Mouse (Mus musculus): ENCODE measurements around the gene Irf2bp2. TPM values are rescaled to one million over a fixed set of nuclear protein-coding genes. Genes with fewer than 3 reads are reported as not detected.
A peak's percentile ranks its signal among the peaks of the same experiment; 100 is the strongest.

Irf2bp2 gene
- total RNA-seq, 4 experiments from 2014 or later, result 41.8 to 60.9 (median 50.3) TPM

DNA sequence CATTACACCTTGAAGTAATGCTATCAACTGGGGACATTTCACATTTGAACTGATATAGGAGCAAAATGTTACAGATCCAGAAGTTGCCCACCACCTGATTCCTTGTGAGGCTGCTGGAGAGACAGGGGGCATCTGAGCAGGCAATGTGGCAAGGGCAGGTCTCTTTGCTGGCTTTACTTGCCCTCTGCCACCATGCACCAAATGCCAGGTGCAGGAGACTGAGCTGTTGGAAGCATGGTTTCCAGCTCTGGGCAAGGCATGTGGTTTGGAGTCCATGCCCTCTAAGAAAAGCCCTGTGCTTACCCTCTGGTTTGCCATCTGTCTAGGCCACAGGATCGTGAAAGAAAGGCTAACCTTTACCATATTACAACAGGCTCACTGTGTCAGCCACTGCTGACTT lies 24.1 kb downstream of the Irf2bp2 start:
- DNase-seq (ENCODE audit: low spot score), result no peak

DNA sequence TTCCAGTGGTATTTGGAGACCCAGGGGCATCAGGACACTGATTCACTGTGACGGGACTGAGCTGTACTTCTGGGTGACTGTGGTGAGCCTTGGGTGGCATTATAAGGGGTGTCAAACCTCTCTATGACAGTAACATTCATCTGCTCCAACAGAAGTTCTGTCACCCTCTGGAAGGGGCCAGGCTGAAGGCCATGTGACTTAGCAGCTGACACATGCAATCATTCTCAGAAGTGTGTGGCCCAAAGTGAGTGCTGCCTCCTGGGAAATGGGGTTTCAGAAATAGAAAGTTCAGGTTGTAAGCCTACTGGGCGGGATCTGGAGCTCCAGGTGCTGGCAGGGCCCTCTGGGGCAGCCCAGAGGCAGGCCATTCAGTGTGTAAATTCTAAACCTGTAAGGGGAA lies 26.1 kb downstream of the Irf2bp2 start:
- DNase-seq (ENCODE audit: low spot score), result peak; percentile 69

DNA sequence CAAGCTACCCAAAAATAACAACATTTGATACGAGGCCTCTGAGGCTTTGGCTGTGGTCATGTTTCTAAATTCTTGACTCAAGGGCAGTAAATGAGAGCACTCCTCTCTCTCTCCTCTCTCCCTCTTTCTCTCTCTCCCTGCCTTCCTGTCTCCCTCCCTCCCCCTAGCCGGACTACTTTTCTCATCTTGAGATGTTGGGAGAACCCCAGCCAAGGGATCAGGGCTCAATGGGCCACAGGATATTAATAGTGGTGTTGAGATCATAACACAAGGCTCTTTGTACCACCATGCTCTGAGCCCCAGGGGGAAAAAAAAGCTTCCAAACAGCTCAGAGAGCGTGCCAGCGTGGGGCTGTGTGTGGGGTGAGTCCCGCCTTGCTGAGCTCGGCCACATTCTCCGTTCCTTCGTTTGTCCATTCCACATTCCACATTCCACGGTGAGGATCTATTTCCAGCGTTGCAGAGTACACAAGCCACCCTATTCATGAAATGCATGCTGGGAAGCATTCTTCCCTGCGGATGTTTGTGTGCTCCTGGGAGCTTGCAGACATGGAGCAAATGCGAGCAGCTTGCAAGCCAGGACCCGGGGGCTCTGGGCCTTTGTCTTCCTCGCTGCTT lies 27.2 kb downstream of the Irf2bp2 start:
- DNase-seq (ENCODE audit: low spot score), result peak; percentile 79

DNA sequence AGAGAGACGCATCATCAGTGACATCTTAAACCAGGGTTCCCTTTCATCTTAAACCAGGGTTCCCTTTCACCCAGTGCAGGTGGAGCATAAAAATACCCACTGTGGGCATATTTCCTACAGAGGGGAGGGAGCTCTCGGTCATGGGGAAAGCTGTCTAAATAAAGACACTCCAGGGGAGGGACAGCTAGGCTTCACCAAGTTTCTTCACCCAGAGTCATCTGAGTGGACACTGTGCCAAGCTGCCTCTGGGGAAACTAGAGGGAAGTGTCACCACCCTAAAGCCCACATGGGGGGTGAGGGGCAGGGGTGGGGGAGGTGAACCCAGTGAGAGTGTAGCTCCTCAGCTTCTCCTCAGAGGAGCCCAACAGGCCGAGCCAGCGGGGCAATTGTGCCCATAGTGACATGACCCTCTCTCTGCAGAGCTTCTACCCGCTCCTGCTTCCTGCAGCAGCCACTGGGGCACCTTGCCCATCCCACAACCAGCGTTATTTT lies 27.8 kb downstream of the Irf2bp2 start:
- peak; percentile 75 for DNase-seq (ENCODE audit: low spot score)

DNA sequence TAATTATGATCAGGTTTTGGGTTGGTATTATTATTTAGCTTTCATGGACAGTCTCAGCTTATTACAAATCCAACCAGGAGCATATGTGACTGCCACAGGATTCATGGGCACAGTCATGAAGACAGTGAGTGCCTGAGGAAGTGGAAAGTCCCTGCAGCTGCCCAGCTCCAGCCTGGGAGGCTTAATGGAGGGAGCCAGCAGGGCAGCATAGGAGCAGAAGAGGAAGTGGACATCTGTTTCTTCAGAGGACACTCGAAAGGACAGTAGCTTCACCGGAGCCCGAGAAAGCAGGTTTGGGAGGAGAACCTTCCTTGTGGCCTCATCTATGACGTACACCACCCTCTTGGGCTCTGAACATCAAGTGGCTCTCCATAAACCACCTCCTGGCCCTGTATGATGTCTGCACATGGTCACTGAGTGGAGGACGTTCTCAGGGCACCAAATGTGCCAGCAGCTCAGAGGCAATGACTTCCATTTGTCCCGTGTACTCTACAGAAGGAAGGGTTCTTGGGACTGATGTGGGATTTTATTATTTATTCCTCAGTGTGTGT lies 28.5 kb downstream of the Irf2bp2 start:
- DNase-seq (ENCODE audit: low spot score), result peak; percentile 21

DNA sequence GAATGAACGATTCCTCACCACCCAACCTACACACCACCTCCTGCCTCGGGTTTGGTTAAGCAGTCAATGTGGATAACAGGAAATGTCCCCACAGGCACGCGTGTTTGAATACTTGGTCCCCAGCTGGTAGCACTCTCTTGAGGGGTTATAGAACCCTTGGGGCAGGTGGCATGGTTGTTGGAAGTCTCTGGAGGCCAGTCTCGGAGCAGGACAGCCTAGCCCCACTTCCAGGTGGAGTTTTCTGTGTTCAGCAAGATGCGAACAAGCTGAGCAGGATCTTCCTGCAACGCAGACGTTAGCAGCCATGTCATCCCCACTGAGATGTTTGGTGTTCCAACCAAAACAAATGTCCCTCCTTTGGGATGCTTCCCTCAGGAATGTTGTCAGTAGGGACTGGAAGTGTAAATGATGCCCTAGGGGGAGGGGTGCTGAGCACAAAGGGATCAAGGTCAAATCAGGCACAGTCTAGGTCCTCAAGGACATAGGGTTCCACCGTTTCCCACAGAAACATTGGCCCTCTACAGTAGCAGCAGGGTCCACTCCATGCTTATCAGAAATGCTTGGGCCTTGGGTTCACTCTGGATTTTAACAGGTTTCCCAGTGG lies 29.1 kb downstream of the Irf2bp2 start:
- no peak for DNase-seq (ENCODE audit: low spot score)

DNA sequence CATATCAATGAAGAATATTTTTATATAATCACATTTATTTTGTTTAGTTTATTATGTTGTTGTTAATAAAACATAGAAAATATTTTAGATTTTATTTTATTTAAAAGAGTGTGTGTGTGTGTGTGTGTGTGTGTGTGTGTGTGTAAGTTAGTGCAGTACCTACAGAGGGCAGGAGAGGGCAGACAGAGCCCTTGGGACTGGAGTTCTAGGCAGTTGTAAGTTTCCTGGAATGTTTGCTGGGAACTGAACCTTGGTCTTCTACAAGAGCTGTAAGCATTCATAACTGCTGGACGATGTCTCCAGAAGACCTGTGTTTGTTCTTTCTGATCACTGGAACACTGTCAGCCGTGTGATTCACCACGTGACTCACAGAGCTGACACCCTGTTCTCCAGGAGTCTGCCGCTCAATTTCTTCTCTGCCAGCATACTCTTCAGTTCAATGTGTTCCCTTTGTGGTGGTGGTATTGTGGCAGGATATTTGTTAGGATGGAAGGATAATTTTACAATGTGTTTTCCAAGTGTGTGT lies 32.4 kb downstream of the Irf2bp2 start:
- DNase-seq (ENCODE audit: low spot score), result no peak

DNA sequence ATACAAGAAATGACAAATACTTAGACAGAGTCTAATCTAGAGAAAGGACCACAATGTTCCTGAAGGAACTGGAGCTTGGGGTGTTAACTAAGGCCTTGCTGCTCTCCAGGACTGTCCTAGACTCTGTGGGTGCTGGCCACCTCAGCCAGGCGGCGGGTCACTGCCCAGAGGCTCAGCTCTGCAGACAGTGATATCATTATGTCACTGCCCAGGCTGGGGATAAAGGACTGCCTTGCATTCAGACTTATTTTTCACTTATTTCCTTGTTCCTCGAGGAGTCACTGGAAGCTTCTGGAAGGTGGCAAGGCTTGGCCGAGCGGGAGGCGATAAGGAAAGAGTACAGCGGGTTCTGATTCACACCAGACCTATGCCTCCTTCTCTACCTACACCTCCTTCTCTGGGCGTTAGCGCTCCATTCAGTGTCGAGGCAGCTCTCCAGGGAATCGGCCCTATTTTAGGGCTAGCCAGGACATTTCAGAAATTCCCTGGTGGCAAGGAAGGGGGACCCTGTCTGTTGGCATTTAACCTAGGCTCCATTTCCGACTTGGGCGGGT lies 35.3 kb downstream of the Irf2bp2 start:
- no peak for DNase-seq (ENCODE audit: low spot score)

DNA sequence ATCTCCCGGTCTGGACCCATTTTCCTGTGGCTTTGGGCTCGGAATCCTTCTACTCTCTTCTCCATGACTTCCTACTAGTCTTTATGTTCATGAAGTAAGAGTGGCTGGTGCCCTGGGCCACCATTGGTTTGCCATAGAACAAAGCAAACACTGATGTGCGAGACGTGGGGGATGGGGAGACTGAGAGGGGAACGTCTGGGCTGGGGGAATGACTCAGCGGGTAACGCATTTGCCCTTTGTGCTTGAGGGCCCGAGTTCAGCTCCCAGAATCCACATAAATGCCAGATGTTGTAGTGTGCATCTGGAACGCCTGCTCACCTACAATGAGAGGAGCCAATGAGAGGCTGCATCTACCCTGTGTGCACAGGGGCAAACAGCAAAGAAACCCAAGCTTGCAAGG lies 36.4 kb downstream of the Irf2bp2 start:
- DNase-seq (ENCODE audit: low spot score), result no peak

DNA sequence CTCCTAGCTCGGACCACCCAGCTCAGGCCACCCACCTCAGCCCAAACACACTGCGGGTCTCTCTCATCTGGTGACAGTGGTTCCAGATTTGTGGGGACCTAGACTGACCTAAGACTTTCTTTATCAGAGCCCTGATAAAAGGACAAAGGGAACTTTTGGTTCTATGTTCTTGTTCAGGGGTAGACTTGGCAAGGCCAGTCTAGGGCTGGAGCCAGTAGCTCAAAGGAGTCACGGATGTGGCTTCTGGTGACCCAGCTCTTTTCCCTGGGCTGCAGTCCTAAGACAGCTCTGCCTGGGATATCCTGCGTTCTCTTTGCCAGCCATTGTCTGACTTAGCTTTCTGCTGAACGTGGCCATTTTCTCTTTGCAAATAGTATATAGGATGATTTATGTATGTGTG lies 37.1 kb downstream of the Irf2bp2 start:
- no peak for DNase-seq (ENCODE audit: low spot score)

DNA sequence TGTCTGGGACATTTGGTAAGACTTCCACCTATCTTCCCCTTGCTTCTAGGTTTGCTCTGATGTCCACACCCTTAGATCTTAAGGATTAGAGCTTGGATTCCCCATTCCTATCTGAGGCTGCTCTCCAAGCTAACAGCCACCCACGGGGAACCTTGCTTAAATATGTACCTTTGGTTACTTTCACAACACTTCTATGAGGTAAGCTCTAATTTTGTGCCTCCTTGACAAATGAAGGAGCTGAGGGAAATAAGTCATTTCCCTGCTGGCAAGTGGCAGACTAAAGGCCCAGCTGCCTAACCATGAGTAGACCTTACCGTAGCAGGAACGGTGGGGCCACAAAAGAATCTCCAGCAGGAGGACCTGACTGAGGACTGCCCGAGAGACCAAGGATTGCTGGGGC lies 39.0 kb downstream of the Irf2bp2 start:
- DNase-seq (ENCODE audit: low spot score), result no peak

DNA sequence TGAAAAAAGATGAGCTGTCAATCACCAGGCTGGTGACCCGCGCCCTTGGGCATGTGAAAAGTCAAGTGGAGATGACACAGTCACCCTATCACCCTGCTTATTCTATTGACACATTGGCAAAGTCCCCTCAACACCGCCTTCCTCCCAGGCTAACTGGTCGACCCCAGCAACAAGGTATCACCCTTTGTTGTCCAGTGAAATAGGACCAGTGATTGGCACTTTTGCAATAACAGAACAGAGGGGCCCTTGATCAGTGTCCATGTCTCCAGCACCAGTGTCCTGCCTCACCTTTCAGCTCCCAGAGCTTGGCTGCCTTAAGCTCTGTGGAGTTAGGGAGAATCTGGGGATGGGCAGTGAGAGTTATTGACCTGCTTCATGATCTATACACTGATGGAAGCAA lies 41.9 kb downstream of the Irf2bp2 start:
- no peak for DNase-seq (ENCODE audit: low spot score)

DNA sequence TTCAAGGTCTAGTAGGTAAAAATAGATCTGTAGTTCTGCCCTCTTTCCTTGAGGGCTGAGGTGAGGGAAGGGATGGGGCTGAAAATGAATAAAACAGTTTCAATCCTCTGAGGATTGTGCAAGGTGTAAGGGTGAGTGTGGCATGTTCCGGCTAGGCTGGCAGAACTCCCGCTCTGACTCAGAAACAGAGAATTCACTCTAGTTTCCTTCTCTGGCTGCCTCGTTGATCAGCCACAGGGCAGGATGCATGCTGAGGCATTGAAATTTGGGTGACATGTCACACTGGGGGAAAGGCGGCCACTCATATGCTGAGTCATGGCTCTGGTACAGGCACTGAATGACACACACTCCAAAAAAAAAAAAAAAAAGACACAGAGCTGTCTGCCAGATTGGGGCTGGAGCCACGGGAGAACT lies 42.8 kb downstream of the Irf2bp2 start:
- DNase-seq (ENCODE audit: low spot score), result peak; percentile 63

DNA sequence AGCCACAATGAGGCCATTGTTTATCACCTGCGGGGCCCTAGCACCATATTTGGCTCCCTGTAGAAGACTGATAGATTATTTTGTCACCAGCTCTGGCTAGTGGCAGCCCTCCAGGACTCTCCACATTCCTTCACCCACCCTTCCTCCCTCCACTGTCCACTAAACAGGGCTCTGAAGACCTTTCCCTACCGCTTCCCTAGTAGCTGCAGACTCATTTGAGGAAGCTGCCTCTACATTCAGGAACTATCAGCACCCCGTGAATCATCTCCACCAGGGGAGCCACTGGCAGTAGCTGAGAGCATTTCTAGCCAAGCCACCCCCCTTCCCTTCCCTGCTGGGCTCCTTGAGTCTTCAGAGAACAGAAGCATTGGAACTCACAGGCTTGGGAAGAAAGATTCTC lies 45.9 kb downstream of the Irf2bp2 start:
- DNase-seq (ENCODE audit: low spot score), result peak; percentile 69

DNA sequence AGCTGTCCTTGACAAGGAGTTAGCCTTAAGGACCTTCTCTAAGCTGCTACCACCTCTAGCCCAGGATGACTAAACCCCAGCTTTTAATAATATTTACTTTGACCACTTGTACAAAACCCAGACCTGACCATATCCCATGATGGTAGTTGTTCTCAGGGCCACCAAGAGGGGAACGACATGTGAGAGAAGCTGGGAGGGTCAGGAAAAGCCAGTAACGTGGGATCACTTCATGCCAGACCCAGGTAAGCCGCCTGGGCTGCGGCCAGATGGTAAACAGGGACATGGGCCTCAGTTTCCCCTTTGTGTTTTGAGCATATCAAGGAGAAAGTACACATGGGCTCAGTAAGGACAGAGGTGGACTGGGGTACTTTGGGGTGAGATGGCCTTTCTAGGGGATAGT lies 46.4 kb downstream of the Irf2bp2 start:
- no peak for DNase-seq (ENCODE audit: low spot score)

DNA sequence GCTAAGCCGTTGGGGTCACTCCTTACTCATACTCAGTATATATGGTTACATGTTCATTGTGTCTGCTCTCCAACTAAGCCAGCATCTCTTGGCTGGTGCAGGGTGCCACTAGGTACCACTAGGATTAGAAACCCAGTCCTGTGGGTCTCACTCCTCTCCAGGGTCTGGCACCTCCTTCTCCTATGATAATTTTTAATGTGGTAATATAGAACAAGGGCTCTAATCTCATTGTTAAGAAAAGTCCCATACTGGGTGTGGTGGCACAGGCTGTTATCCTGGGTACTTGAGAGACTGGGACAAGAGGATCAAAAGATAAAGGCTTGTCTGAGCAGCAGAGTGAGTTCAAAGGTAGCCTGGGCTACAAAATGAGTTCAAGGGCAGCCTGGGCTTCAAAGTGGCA lies 47.3 kb downstream of the Irf2bp2 start:
- DNase-seq (ENCODE audit: low spot score), result no peak

DNA sequence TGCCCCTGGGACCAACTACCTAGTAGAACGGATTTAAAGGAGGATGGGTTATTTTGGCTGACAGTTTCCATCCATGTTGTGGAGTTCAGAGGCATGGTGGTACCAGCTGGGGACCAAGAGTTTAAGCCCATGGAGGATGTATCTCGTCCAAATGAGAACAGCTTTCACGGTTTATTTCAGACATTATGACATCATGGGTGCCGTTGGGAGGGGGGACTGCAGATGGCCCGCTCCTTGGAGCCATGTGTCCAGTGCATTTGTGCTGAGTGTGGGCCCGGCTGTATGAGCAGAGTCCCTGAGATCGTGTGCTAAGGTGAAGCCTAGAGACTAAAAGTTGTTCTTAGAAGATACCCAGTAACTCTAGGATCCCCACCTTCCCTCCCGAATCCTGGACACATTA lies 50.4 kb downstream of the Irf2bp2 start:
- DNase-seq (ENCODE audit: low spot score), result no peak

DNA sequence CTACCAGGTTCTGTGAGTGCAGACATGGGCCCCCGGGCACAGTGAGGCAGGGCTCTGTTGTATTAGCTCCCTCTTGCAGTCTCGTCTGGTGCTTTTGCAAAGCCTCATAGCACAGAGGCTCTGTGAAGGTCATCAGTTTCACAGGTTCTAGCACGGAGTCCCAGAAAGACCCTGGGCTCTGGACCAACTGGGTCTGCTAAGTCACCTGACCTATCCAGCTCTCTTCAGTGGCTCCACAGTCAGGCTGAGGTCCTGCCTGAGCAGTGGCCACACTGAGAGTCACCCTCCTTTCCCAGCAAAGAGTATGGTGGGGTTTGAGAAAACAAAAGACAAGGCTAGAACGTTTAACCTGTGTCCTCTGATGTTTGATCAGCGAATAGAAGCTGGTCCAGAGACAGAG lies 51.0 kb downstream of the Irf2bp2 start:
- no peak for DNase-seq (ENCODE audit: low spot score)

DNA sequence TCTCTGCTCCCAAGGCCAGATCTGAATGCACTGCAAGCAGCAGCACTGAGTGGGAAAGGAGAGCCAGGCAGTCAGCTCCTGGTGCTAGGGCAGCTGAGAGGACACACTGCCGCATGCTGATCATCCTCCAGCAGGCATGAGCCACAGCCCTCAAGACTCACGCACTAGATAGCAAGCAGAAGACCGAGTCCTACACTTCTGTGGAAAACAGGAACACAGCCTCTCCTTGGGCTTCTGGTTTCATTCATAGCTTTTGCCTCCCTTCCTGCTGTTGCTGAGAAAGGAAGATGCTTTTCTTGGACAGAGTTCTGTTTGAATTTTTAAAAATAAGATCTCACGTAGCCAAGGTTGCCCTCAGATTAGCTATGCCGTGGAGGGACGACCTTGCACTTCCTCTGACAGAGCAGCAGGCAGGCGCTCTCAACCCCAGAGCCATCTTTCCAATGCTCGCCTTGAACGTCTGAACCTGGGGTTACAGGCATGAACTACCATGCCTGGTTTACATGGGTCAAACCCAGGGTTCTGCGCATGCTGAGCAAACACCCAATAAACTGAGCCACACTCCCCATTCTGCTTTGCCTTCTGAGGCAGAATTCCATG lies 51.6 kb downstream of the Irf2bp2 start:
- no peak for DNase-seq (ENCODE audit: low spot score)

DNA sequence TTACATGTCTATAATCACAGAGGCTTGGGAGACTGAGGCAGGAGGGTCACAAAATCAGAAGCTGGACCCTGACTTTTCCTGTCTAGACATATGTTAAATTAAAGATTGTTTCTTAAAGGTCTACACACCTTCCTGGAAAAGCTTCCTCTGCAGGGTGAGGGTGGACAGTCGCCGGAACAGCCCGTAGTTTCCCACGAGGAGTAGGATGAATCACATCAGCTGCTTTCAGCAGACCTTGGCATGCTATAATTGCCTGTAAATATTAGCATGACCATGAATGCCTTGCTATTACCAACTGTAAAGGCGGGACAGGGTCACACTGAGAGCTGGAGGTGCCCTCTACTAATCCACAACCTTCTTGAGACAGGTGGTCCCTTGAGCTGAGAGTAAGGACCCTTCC lies 53.5 kb downstream of the Irf2bp2 start:
- no peak for DNase-seq (ENCODE audit: low spot score)

DNA sequence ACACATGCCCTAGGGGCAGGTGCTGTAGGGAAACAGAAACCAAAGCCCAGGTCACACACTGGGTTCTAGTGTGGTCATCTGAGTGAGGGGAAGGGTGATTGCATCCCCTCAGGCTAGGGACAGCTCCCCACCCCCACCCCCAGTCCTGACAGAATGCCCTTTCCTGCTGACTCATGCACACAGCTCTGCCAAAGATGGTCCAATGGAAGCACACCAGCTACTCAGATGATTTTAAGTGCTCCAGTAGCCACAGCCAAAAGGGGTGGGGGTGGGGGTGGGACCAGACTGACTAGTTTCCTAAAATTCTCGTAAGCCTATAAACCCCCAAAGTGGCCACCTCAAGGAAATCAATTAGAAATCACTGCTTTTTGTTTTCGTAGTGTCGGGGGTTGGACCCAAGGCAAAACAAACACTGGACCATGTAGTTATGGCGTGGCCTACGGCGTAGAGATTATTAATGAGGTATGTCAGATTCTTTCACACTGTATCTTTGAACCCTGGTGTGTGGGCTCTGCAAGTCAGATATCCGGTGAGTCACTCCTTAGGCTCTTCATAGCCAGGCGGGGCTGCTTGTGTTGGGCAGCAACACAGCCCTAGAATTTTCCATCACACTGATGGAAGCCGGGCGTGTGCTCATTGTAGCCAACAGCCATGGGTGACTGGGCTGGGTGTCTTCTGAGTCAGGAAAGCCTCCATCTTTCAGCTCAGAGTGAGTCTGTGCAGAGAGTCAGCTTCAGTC lies 54.3 kb downstream of the Irf2bp2 start:
- DNase-seq (ENCODE audit: low spot score), result peak; percentile 58

All from heart, adult 8-10 months (tissue).